Mouse (Mus musculus) CD4-positive, CD25-positive, alpha-beta regulatory T cell, adult 4 months (primary cell): ENCODE data around the gene Zfp748. TPM values are rescaled to one million over a fixed set of nuclear protein-coding genes. Genes with fewer than 3 reads are reported as not detected.
A peak's percentile ranks its signal among the peaks of the same experiment; 100 is the strongest.

ENCODE experiments used
- ATAC-seq: one replicate; pipeline ENCODE4 v1.8.0; 2017
- polyA plus RNA-seq, 2 experiments: library from polyadenylated mRNA; unstranded; fragments of 100-300 nt; shearing (Covaris generic); gene quantifications; one replicate each; pipeline ENCODE4 v1.2.1; 2017

Zfp748 gene
- 10 to 100 TPM; 19.6 TPM for polyA plus RNA-seq

DNA sequence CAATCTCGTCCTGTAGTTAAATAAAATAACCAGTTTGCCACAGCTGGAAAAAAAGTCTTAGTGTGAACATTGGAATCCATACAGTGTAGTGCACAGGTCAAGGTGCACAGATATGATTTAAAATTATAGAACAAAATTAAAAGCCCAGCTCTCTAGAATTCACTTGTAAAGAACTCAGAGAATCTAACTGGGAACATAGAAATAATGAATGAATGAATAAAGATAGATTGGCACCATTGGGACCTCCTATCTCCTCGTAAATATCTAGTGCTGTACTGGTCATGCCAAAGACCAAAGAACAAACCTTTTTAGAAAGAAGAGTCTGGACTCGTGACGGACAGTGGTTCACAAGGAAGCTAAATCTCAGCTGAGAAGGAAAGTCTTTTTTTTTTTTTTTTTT lies at the start of gene Zfp748:
Gene Zfp748, minus strand, starts transcription at position 101 of the 400 bp plus-strand sequence.
- no peak for ATAC-seq

- ATAC-seq = no peak
Observed at GRCm38 (mm10) chr13:67572591-67573189, 19.1 kb upstream of the Zfp748 start.

GRCm38 (mm10) chr13:67552505-67553346 lies 904 bp downstream of the Zfp748 start:
- ATAC-seq = peak; percentile 99

GRCm38 (mm10) chr13:67545941-67546340 lies 7.7 kb downstream of the Zfp748 start:
- ATAC-seq = no peak

- ATAC-seq = no peak
Observed at GRCm38 (mm10) chr13:67527049-67527730, 26.4 kb downstream of the Zfp748 start.

DNA sequence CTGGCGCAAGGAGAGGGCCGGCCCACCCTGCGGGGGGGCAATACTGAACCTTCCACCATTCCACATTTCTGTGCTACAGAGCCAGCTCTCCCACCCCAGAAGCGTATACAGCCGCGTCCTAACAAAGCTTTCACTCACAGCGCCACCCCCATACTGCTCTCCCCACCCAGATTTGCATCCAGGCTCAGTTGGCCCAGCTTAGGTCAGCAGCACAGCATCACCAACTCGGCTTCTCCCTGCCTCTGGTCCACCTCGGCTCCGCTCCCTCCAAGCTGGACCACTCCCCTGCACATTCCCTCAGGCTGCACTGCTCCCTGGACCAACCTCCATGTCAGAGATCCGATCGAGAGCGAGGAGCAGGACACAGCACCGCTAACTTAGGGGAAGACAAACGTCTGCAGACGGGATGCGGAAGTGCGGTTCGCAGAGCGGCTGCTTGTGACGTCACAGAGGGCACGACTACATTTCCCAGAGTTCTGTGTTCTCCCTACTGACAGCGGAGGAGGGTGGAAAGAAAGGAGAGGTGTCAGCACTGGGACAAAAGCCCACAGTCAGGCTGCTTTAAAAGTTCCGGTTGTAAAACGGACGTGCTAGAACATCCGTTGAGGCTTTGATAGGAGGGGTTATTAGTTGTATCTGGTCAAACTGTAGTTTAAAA lies 27.7 kb downstream of the Zfp748 start, which contains the start of the genes Gm26965 and Zfp87:
Gene Gm26965, minus strand, starts transcription at position 399 of the 658 bp plus-strand sequence.
Gene Zfp87, minus strand, starts transcription at position 425 of the 658 bp plus-strand sequence.
- ATAC-seq = peak; percentile 99

DNA sequence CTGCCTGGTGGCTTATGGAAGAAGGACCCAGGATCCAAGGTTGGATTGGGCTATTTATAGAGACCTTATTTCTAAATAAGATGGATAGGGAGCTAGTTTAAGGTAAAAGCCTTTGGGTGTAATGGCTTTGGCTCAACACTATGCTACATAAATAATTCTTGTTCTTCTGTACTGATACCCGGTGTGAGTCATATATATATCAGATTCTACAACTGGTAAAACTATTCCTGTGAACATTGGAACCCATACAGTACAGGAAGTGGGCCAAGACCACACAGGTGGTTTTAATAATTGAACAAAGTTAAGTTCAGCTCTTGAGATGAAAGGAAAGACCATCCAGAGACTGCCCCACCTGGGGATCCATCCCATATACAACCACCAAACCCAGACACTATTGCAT lies 52.7 kb downstream of the Zfp748 start:
- peak; percentile 3 for ATAC-seq

DNA sequence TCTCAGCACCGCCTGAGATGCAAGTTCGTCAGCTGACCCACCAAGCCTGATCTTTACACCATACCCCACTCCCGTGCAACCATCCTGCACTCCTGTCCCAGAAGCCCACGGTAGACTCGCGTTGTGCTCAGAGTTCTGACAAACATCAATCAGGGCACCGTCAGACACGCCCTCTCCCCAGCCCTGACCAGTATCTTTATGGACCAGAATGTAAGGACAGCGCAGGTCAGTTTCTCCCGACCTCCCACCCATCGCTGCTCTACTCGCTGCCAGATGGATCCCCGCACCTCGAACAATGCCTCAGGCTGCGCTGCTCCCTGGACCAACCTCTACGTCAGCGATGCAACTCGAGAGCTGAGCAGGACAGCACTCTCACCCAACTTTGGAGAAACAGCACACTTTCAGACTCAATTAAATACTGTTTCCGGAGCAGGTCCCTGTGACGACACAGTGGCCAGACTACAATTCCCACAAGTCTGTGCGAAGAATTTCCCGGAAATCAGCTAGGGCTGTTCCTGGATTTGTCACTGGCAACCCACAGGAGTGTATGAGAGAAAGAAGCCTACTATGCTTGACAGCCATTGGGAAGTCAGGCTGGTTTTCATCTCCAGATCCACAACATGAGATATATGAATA lies 53.4 kb downstream of the Zfp748 start, which contains the start of gene Zfp58:
Gene Zfp58, minus strand, starts transcription at position 472 of the 636 bp plus-strand sequence.
- peak; percentile 98 for ATAC-seq

DNA sequence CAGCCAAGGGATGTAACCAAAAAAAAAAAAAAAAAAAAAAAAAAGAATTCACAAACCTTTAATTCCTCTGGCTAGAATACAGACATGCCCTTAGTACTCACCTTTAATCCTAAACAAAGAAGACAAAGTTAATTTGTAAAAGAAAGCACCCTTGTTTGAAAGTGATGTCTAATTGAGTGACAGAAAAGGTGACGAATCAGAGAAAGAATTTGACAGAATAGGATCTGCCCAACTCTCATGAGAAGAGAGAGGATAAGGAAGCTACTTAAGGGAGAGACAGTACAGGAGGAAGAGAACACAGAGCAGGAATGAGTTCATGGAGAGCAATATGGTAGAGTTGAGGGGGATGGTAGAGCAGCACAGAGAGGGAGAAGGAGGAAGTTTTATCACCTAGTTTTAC lies 58.0 kb downstream of the Zfp748 start:
- no peak for ATAC-seq

Other genes with a start within 250 kb of the Zfp748 start
- gene Zfp457, start 247.3 kb downstream of the Zfp748 start, polyA plus RNA-seq = 1 to 10 TPM in 1 of 2 experiments, under 1 TPM in 1; 0.72 to 1.5 TPM
- 1 to 10 TPM; 6.9 to 7.7 TPM for gene Zfp595, start 221.3 kb downstream of the Zfp748 start, polyA plus RNA-seq
- 1 to 10 TPM in 1 of 2 experiments, not detected in 1; 2.0 TPM for gene Gm28044, start 193.3 kb downstream of the Zfp748 start, polyA plus RNA-seq
- 1 to 10 TPM; 2.4 to 2.7 TPM for gene Zfp953, start 193.2 kb downstream of the Zfp748 start, polyA plus RNA-seq
- gene Gm28041, start 178.1 kb downstream of the Zfp748 start, polyA plus RNA-seq = 1 to 10 TPM; 1.0 to 1.1 TPM
- gene Zfp456, start 178.0 kb downstream of the Zfp748 start, polyA plus RNA-seq = 1 to 10 TPM; 4.2 to 7.7 TPM
- 10 to 100 TPM; 21.8 to 24.6 TPM for gene Zfp429, start 154.0 kb downstream of the Zfp748 start, polyA plus RNA-seq
- 1 to 10 TPM; 2.3 to 2.4 TPM for gene Zfp459, start 132.4 kb downstream of the Zfp748 start, polyA plus RNA-seq
- gene Zfp874a, start 102.2 kb downstream of the Zfp748 start, polyA plus RNA-seq = 10 to 100 TPM; 14.1 to 19.7 TPM
- 10 to 100 TPM; 15.5 TPM for gene Zfp874b, start 69.6 kb downstream of the Zfp748 start, polyA plus RNA-seq
- gene Zfp58, start 53.3 kb downstream of the Zfp748 start, polyA plus RNA-seq = 10 to 100 TPM; 18.0 to 18.7 TPM
- 1 to 10 TPM; 1.0 to 2.2 TPM for gene Gm26965, start 27.7 kb downstream of the Zfp748 start, polyA plus RNA-seq
- gene Zfp87, start 27.7 kb downstream of the Zfp748 start, polyA plus RNA-seq = 10 to 100 TPM; 53.6 to 54.3 TPM
- gene Zfp729b, start 55.9 kb upstream of the Zfp748 start, polyA plus RNA-seq = 1 to 10 TPM; 7.5 to 9.8 TPM
- 1 to 10 TPM; 5.1 to 5.4 TPM for gene Gm49345, start 83.9 kb upstream of the Zfp748 start, polyA plus RNA-seq
- gene Zfp729a, start 84.0 kb upstream of the Zfp748 start, polyA plus RNA-seq = 10 to 100 TPM in 1 of 2 experiments, 1 to 10 TPM in 1; 8.0 to 13.1 TPM
- 10 to 100 TPM; 18.9 to 21.8 TPM for gene Zfp738, start 133.2 kb upstream of the Zfp748 start, polyA plus RNA-seq
- gene Zfp65, start 175.3 kb upstream of the Zfp748 start, polyA plus RNA-seq = 1 to 10 TPM; 7.6 TPM
- 10 to 100 TPM; 14.1 to 16.6 TPM for gene Zfp85, start 201.4 kb upstream of the Zfp748 start, polyA plus RNA-seq
- 1 to 10 TPM; 1.5 to 2.9 TPM for gene Zfp493, start 225.9 kb upstream of the Zfp748 start, polyA plus RNA-seq